Mouse (Mus musculus) CD8-positive naive resting alpha-beta T cell, adult 2 months (primary cell): ENCODE data around the gene Zdhhc14.

ENCODE experiments used
- DNase-seq, 2 experiments: peaks; one replicate each; pipeline ENCODE4 v3.0.0; 2022; ENCODE audit warnings: low read depth in 2 of 2, low spot score in 2 of 2

The Zdhhc14 gene

GRCm38 (mm10) chr17:5768164-5768705 is 275.9 kb downstream of the Zdhhc14 start:
- no peak for DNase-seq

DNA sequence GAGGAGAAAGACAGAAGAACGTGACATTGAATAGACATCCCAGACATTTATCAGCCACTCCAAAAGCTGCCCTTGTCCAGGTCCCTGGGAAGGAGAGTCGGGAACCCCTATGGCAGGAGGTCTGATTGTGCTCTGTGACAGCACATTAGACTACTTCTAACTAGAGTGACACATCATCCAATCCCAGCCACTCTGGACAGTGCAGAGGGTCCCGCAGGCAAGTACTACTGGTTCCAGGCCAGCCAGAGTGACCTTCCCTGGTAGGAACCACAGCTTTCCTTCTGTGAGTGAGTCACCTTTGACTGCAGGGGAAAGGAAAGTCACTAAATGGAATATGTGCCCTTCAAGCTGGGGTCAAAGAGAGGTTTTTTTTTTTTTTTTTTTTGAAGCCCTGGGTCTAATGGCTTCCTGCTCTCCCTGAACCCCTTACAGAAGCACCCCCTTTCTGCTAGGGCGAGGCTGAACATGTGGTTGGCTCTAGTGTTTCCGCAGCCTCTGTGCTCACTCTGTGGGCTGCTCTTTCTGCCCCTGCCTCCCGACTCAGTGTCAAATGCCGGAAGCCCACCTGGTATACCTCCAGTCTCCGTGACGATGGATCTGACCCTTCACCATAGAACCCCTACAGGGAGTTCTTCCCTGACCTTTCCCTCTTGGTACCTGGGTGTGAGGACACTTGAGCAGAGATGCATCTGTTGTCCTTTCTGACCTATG is 276.6 kb downstream of the Zdhhc14 start:
- no peak for DNase-seq

- DNase-seq = peak in 1 of 2 experiments; percentile 36
Observed at GRCm38 (mm10) chr17:5769776-5770175, 277.4 kb downstream of the Zdhhc14 start.

DNA sequence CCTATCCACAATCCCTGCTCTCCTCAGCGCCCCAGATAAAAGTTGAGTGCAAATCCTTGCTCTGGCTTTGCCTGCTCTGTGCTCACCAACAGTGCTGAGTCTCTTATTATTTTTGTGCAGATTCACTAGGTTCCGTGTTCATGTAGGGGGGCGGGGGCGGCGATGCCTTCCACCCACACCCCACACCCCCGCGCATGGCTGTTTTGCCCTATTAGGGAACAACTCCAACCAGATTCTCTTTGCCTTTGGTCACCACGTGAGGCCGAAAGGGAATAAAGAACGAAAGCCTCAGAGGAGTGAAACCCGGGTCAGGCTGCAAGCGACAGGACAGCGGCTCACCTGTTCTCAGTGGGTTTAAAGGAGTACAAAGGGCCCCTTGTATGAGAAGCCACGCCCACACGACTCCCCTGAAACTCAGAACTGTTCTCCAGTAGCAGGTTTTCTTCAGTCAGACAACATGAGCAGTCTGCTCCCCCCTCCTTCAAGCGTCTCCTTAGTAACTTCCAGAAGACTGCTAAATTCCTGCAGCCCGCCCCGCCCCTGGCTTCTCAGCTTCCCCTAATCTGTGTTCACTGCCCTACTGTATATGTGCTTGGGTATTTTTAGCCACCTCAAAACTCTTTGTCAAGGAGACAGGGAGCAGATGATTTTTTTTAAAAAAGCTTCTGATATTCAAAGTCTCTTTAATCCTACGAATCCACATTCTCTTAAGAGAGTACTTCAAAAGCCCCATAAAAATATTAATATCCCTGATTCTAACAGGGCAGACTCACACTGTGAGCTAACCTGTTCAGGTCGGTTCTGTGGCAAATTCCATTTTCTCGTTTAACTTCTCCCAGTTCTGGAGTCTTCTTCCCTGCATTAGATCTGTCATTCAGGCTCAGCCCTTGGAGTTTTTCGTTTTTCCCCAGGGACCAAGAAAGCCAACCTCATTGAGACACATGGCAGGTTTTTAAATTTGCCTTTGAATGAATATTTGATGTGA is 278.2 kb downstream of the Zdhhc14 start:
- DNase-seq = no peak

DNA sequence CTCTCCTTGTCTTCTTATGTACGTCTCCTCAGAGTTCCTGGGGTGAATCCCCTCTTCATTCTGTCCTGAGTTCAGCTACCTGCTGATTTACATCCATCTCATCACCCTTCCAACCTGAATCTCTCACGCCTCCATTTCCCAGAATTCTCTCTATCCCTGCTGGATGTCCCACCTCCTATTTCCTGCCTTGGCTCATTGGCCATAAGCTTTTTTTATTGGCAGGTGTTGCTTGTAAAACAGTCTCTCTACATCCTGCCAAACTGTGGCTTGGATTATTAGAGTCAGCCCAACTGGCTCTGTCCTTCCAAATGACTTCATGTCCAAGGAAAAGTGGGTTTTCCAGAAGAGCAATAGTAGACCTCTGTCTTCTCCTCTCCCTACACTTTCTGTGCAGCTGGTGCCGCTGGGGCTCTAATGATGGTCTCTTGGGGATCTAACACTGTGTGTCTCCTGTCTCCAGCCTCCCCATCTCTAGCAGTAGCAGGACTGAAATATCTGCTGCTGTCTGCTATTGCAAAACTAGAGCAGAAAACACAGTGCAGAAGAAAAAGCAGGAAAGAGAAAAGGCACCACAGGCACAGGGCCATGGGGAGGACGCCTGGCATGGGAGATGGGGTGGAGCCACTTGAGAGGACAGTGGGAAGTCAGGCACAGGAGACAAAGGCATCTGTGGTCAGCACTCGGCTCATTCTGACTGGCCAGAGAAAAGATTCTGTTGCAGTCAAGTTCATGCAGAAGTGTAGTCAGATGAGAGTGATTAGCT is 288.0 kb downstream of the Zdhhc14 start:
- DNase-seq = no peak

DNA sequence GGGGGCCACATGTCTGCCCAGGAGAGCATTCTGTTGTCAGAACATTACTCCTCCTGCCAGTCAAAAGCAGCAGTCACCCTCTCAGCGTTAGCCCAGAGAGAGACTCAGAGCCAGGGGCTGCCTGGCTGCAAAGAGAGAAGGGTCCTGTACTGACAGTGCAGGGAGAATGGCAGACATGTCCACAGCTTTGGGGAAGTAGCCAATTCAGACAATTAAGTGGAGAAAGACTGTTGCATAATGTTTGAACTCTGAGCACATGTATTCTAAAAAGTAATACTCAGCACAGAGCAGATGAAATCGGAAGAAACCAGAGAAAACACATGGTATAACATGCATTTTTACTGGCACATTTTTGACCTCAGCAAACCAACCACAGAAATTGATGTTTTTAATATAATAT is 292.9 kb downstream of the Zdhhc14 start:
- DNase-seq = no peak

- DNase-seq = no peak
Observed at GRCm38 (mm10) chr17:5792164-5792791, 299.9 kb downstream of the Zdhhc14 start.

- no peak for DNase-seq
Observed at GRCm38 (mm10) chr17:5793593-5793992, 301.2 kb downstream of the Zdhhc14 start.

DNA sequence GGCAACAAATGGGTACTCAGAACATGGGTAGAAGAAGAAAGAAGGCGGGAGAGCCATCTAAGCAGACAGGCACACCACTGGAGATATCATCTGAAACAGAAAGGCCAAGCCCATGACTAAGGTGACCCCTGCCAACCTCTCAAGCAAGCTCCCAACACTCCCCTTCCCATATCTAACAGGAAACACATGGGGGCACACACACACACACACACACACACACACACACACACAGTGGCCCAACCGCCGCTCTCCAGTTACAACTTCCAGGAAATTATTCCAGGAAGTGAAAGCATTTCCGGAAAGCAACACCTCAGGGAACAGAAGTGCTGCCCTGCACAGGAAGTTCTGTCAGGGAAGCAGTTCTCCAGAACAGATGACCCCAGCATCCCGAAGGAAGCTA is 301.9 kb downstream of the Zdhhc14 start:
- DNase-seq = no peak

DNA sequence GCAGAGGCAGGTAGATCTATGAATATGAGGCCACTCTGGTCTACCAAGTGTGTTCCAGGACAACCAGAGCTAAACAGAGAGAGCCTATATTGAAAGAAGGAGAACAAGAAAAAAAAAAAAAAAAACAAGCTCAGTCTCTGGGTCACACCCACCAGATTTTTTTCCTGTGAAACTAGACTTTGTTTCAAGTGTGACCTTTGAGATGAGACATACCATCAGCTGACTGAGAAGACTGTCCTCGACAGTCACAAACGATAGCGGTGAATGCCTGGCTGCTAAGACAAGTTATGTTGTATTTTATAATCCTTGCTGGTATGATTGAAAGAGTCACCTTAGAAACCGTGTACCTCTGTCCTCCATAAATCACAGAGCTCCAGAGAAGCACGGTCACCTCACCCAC is 303.0 kb downstream of the Zdhhc14 start:
- DNase-seq = no peak

DNA sequence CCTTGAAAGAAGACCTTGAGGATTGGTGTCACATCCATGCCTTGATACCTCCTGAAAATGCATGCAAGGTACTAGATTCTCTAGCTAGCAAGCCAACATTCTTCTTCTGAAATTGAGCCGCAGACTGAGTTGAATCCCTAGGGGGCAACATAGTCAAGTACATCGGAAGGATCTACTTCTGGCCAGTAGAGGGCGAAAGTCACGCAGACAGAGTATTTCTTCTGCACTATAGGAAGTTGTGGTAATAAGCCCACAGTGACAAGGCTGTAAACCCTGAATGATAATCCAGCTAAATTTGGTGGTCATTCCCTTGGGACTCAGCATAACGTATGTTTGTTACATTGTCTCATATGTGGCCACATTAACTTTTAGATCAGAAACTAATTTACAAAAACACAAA is 303.5 kb downstream of the Zdhhc14 start:
- DNase-seq = peak; percentile 64 to 78

DNA sequence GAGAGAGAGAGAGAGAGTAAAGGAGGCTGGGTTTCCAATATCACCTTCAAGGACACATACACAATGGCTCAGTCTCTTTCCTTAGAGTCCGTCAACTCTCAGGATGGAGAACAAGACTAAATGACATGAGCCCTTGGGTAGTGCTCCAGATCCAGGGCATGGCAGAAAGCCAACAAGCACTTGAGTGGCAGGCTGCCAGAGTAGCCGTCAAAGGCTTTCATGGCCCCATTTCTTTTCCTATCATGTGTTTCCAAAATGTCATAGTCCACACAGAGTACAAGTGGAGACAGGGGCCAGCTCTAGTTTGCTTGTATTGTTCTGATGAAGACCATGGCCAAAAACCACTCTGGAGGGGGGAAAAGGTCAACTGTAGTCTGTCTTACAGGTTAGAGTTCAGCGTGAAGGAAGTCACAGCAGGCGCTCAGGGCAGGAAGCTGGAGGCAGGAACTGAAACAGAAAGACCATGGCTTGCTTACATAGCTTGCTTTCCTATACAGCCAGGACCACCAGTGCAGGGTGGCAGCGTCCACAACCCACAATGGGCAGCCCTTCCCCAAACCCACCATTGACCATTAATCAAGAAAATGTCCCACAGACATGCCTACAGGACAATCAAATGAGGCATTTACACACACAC is 304.9 kb downstream of the Zdhhc14 start:
- no peak for DNase-seq

DNA sequence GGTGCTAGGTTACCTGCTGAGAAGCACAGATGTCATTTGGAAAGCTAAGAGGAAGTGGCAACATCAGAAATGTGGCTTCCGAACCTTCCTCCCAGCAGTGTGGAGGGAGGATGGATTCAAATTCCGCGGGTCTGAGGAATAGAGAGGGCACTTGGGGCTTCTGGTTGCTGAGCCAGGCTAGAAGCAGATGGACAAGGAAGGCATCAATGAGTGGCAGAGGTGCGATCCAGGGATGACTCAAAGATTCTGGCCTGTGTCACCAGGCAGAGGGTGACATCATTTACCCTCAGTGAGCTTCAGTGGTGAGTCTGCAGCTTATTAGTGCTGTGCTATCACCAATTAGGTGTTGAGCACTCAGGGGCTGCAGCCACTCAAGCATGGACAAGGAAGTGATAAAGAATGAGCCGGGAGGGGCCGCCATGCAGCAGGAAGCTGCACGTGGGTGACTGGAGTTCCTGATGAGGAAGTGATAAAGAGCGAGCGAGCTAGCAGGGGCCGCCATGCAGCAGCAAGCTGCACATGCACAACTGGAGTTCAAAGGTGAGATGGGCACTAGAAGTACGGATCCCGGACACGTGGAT is 306.0 kb downstream of the Zdhhc14 start:
- DNase-seq = no peak

DNA sequence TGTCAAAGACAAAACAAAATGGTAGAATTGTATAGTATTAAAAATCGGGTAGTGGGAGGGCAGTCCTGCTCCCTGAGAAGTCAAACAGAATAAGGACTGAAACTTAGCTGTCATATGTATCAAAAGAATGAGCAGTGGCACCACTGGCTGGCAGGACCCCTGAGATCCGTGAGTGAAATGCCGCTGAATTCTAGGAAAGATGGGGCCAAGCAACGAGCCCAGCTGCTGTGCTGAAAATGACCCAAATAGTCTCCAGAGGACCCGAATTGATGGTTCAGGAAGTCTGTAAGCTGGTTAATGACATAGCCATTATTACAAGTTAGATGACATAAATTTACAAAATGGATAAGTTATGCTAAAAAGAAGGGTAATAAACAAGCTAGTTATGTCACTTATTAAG is 306.5 kb downstream of the Zdhhc14 start:
- DNase-seq = no peak

DNA sequence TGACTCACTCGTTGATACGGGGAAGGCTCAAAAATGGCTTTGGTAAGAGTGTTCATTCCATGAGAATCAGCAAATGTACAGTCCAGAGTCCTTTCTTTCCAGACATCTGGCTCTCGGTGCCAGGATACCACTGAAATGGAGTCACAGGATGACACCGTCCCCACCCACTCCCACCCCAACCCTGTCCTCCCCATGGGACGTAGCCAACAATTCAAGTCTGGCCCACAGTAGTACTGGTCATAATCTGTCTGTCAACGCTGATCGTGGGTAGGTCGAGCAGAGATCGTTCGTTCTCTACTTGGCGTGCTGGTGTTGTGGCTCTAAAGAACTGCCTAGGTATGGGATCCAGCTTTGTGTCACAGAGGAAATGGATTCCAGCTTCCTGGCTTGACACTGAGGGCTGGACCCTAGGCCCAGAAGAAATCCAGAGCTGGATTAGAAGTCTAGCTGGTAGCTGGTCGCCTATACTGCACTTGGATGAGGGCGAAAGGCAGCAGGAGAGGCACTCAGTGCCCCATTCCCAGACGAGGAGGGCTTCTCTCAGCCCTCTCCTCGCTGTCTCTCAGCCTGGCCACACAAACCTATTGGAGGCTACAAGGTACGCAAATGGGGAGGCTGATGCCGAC is 307.2 kb downstream of the Zdhhc14 start:
- no peak for DNase-seq

- no peak for DNase-seq
Observed at GRCm38 (mm10) chr17:5800254-5800653, 307.9 kb downstream of the Zdhhc14 start.

DNA sequence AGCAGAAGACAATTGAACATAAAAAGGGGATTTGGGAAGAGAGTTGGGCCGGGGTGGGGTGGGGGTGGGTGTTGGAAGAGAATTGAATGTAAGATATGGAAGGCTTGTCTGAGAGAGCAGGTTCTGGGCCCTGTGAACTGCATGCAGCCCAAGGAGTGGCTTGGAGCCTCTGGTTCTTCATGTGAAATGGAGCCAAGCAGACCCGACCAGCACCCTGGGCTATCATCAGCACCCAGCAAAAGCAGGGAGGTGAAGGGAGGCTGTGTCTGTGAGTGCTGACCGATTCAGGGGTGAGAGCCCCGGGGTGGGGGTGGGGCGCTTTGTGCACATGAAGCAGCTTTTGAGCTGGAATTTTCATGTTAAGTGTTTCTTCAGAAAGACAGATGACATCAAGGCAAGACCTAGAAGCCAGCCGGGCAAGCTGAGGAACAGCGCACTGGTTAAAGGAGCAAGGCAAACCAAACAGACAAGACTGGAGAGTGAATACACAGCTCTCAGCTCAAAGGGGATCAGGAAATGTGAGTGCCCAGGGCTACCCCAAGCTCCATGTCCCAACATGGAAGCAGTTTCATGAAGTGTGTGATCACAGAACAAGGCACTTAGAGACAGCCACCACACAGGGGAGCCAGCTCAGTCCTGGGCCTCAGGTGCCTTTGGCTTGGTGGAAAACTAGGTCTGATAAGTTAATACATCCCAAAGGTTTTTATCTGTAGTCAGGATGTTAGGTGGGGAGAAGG is 308.6 kb downstream of the Zdhhc14 start:
- DNase-seq = no peak

DNA sequence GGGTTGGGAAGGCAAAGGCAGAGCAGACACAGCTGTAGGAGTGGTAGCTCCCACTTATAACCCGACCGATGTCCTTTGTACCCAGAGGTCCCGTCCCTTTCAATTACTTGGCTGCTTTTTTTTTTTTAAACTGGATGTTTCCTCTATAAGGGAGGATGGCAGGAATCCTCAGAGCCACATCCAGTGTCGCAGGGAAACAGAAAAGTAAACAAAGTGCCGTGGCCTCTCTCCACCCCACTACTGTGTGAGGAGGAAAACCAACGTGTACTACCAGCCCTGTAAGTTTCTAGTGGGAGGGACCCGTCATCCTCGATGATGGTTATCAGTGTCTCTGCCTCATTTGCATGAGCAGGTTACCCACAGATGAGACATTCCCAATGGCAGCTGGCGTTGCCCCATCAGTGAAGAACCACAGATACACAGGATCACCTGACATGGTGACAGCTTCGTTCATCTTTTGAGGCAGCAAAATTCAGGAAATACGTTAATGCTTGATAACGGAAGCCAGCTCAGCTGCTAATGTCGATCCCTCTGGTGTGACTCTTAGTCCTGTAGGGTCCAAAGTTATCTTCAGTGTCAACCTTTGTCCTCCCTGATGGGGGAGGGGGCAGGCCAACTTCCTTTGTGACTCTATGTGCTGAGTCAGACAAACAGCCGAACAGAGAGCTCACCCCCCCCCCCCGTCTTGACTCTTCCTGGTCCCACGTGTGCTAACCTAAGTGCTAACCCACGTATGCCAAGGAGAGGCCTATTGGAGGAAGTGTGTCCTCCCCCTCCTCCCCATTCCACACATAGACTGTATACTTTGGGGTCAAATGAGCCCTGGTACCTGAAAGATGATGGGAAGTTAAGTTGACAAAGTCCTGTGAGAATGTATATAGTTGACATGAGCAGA is 309.7 kb downstream of the Zdhhc14 start:
- peak; percentile 48 to 62 for DNase-seq
